In the genomic region with DNA sequence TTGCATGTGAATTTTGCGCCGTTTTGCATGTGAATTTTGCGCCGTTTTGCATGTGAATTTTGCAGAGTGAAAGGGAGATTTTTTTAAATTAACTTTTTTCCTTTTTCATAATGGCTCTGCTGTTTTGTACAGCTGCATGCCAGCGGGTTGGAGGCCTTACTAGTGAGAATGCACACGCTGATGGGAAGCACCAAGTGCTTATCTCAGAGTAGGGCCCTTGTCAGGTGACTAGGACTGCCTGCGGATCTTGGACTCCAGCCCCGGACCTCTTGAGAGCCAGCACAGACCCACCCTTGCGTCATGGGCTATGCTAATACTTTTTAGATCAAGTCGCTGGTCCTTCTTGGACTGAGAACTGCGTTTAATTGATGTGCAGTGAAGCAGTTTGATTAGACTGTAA, we compare ENCODE assay signal across 8 mouse cellular contexts. TPM values are rescaled to one million over a fixed set of nuclear protein-coding genes. Genes with fewer than 3 reads are reported as not detected.
DNase-seq lines count a peak whose midpoint lies in the region; ATAC-seq and TF ChIP-seq lines count a peak whose summit lies in the region.

No protein-coding gene starts in this region.

- H3K79me2 ChIP-seq in myocyte (ENCODE audit: control insufficient read depth, insufficient read depth), result peaks cover 6% of the 10 kb centered on the region

- H3K36me3 ChIP-seq in thymus, adult 2 months (ENCODE audit: control insufficient read depth, insufficient read depth, low read length), result no peaks in the 10 kb centered on the region
- no peaks in the 10 kb centered on the region for H3K36me3 ChIP-seq in forebrain, postnatal 0 days (ENCODE audit: insufficient read depth)
- H3K36me3 ChIP-seq in intestine, embryonic 15.5 days, result no peaks in the 10 kb centered on the region
- H3K36me3 ChIP-seq in liver, embryonic 12.5 days, result no peaks in the 10 kb centered on the region
- no peaks in the 10 kb centered on the region for H3K36me3 ChIP-seq in myocyte (ENCODE audit: control insufficient read depth, insufficient read depth)

- H3K27me3 ChIP-seq in thymus, adult 2 months (ENCODE audit: control insufficient read depth, insufficient read depth, low read length), result no peaks in the 10 kb centered on the region
- H3K27me3 ChIP-seq in forebrain, postnatal 0 days (ENCODE audit: insufficient read depth, low read length), result no peaks in the 10 kb centered on the region
- no peaks in the 10 kb centered on the region for H3K27me3 ChIP-seq in intestine, embryonic 15.5 days (replicated peaks)
- 0 out of 2 replicates have a peak, but pooled peaks cover 8% of the 10 kb centered on the region for H3K27me3 ChIP-seq in liver, embryonic 12.5 days (replicated peaks)
- H3K27me3 ChIP-seq in myocyte (ENCODE audit: control insufficient read depth, insufficient read depth, insufficient read length), result no peaks in the 10 kb centered on the region

- no peaks in the 10 kb centered on the region for H3K9me3 ChIP-seq in forebrain, postnatal 0 days (ENCODE audit: low read length)
- no peaks in the 10 kb centered on the region for H3K9me3 ChIP-seq in intestine, embryonic 15.5 days
- H3K9me3 ChIP-seq in liver, embryonic 12.5 days (replicated peaks), result no peaks in the 10 kb centered on the region

- no peak for TF ChIP-seq CTCF in thymus, adult 2 months (IDR thresholded peaks at IDR 0.05; ENCODE audit: borderline replicate concordance, control insufficient read depth, extremely low read depth, insufficient read depth, low read length, poor library complexity)
- no peak for TF ChIP-seq CTCF in forebrain, postnatal 0 days (IDR thresholded peaks at IDR 0.05; ENCODE audit: low read depth)

- H3K9ac ChIP-seq in forebrain, postnatal 0 days, result peak overlapping the region; percentile 74
- peak overlapping the region; percentile 75 for H3K9ac ChIP-seq in intestine, embryonic 15.5 days
- peak overlapping the region; percentile 76 for H3K9ac ChIP-seq in liver, embryonic 12.5 days

- H3K4me3 ChIP-seq in thymus, adult 2 months (ENCODE audit: control insufficient read depth, insufficient read depth, low read length), result peak overlapping the region; percentile 84
- peak overlapping the region; percentile 82 for H3K4me3 ChIP-seq in forebrain, postnatal 0 days (ENCODE audit: low read depth, low read length)
- H3K4me3 ChIP-seq in intestine, embryonic 15.5 days (replicated peaks), result peak overlapping the region; percentile 87
- peak overlapping the region; percentile 73 for H3K4me3 ChIP-seq in liver, embryonic 12.5 days
- H3K4me3 ChIP-seq in myocyte, result peak overlapping the region; percentile 33

- DNase-seq in thymus, adult 2 months, result no peak
- DNase-seq in thymus, postnatal 14 days, result no peak
- DNase-seq in c-Kit-positive CD71-positive TER-119-positive erythroid progenitor cells, embryonic 14.5 days (ENCODE audit: low spot score), result peak; percentile 55
- peak; percentile 33 for DNase-seq in forebrain, postnatal 0 days
- no peak for DNase-seq in B cell, adult 2 months

- no peak for TF ChIP-seq POLR2A in thymus, adult 2 months (IDR thresholded peaks at IDR 0.05; ENCODE audit: control insufficient read depth, extremely low read depth, insufficient read depth, low read length, poor library complexity)
- no peak for TF ChIP-seq POLR2A in myocyte (IDR thresholded peaks at IDR 0.05; ENCODE audit: insufficient read length, low read depth)

- H3K27ac ChIP-seq in thymus, adult 2 months (ENCODE audit: control insufficient read depth, insufficient read depth, low read length), result no peak overlapping the region
- peak overlapping the region; percentile 92 for H3K27ac ChIP-seq in forebrain, postnatal 0 days (ENCODE audit: low read depth, low read length)
- peak overlapping the region; percentile 78 for H3K27ac ChIP-seq in intestine, embryonic 15.5 days
- H3K27ac ChIP-seq in liver, embryonic 12.5 days, result peak overlapping the region; percentile 76

- WGBS in thymus, adult 2 months, result 2% methylated on average over 11 of the region's 11 CpGs
- WGBS in forebrain, postnatal 0 days, result 2% methylated on average over 11 of the region's 11 CpGs
- WGBS in intestine, embryonic 15.5 days, result 2% methylated on average over 11 of the region's 11 CpGs
- whole genome bisulfite sequencing in liver, embryonic 12.5 days (ENCODE audit: insufficient replicate concordance), result 2% methylated on average over 11 of the region's 11 CpGs

- peak overlapping the region; percentile 73 for H3K4me2 ChIP-seq in forebrain, postnatal 0 days (ENCODE audit: low read depth)
- peak overlapping the region; percentile 92 for H3K4me2 ChIP-seq in intestine, embryonic 15.5 days (replicated peaks)
- H3K4me2 ChIP-seq in liver, embryonic 12.5 days, result peak overlapping the region; percentile 97
- peak overlapping the region; percentile 96 for H3K4me2 ChIP-seq in myocyte (ENCODE audit: low read depth)

- H3ac ChIP-seq in myocyte (ENCODE audit: control insufficient read depth, insufficient read length), result peak overlapping the region; percentile 40

- H3K4me1 ChIP-seq in thymus, adult 2 months (replicated peaks; ENCODE audit: control insufficient read depth, insufficient read depth, low read length), result peaks cover 12% of the 10 kb centered on the region
- H3K4me1 ChIP-seq in forebrain, postnatal 0 days (ENCODE audit: insufficient read depth), result 0 out of 2 replicates have a peak, but pooled peaks cover 7% of the 10 kb centered on the region
- H3K4me1 ChIP-seq in intestine, embryonic 15.5 days (replicated peaks), result peaks cover 17% of the 10 kb centered on the region
- H3K4me1 ChIP-seq in liver, embryonic 12.5 days, result peaks cover 53% of the 10 kb centered on the region

- 0 out of 2 replicates have a peak, but pooled peaks have one; percentile 17 for ATAC-seq in forebrain, postnatal 0 days
- peak; percentile 85 for ATAC-seq in intestine, embryonic 15.5 days
- ATAC-seq in liver, embryonic 12.5 days, result peak; percentile 82

TF ChIP-seq in myocyte, 11 proteins besides CTCF, POLR2A, EP300 and RAD21:
- TF ChIP-seq MAX (IDR thresholded peaks at IDR 0.05; ENCODE audit: low read depth) (no peak), E2F4 (IDR thresholded peaks at IDR 0.05; ENCODE audit: insufficient read depth) (no peak), CEBPB (IDR thresholded peaks at IDR 0.05; ENCODE audit: insufficient read depth, poor library complexity, severe bottlenecking) (no peak), SRF (IDR thresholded peaks at IDR 0.05; ENCODE audit: control insufficient read depth, insufficient read length, low read depth) (no peak), USF1 (IDR thresholded peaks at IDR 0.05; ENCODE audit: low read depth) (no peak), MYOD1 (IDR thresholded peaks at IDR 0.05; ENCODE audit: control insufficient read depth in 1 of 3, insufficient read length in 2 of 3, low read depth in 2 of 3) (no peak), TCF3 (IDR thresholded peaks at IDR 0.05; ENCODE audit: insufficient read length, low read depth) (no peak), REST (IDR thresholded peaks at IDR 0.05; ENCODE audit: insufficient read depth, insufficient read length) (no peak), TCF12 (IDR thresholded peaks at IDR 0.05; ENCODE audit: insufficient read depth, poor library complexity, severe bottlenecking) (no peak), MYOG (IDR thresholded peaks at IDR 0.05; ENCODE audit: control insufficient read depth in 1 of 3, insufficient read depth in 1 of 3, insufficient read length in 2 of 3, low read depth in 2 of 3) (no peak), POLR2AphosphoS2 (IDR thresholded peaks at IDR 0.05; ENCODE audit: insufficient read length, low read depth) (no peak)
TF ChIP-seq in myocyte: peak in this region for 0.

RNA-seq across cellular contexts. Expression of a gene that starts 1.1 kb away (rescaled TPM):
- polyA plus RNA-seq in thymus, adult 2 months (2012; rRNA removed), result 14.3 and 16.0 TPM in 2 replicates
- total RNA-seq in forebrain, postnatal 0 days (2014; rRNA removed), result 44.0 and 51.9 TPM in 2 replicates
- 16.7 and 21.3 TPM in 2 replicates for polyA plus RNA-seq in forebrain, postnatal 0 days (2015; fragmentation: Nextera tagmentation; extraction: Ambion mirVana)
- polyA plus RNA-seq in intestine, embryonic 15.5 days (2015; fragmentation: Nextera tagmentation; extraction: Ambion mirVana), result 15.9 and 16.3 TPM in 2 replicates
- polyA plus RNA-seq in liver, embryonic 12.5 days (2016; fragmentation: Nextera tagmentation; extraction: Ambion mirVana), result 7.3 and 8.2 TPM in 2 replicates
- polyA plus RNA-seq in myocyte (2012; fragmentation: generic; extraction: Trizol), result 4.6 TPM

RNA-seq across cellular contexts. Expression of a gene that starts 1.1 kb away (rescaled TPM):
- polyA plus RNA-seq in thymus, adult 2 months (2012; rRNA removed), result 19.3 and 24.9 TPM in 2 replicates
- 0.62 and 0.85 TPM in 2 replicates for total RNA-seq in forebrain, postnatal 0 days (2014; rRNA removed)
- polyA plus RNA-seq in forebrain, postnatal 0 days (2015; fragmentation: Nextera tagmentation; extraction: Ambion mirVana), result 0.58 and 0.92 TPM in 2 replicates
- polyA plus RNA-seq in intestine, embryonic 15.5 days (2015; fragmentation: Nextera tagmentation; extraction: Ambion mirVana), result 3.8 and 4.1 TPM in 2 replicates
- 0.64 and 0.86 TPM in 2 replicates for polyA plus RNA-seq in liver, embryonic 12.5 days (2016; fragmentation: Nextera tagmentation; extraction: Ambion mirVana)
- polyA plus RNA-seq in myocyte (2012; fragmentation: generic; extraction: Trizol), result 1.7 TPM

Comparison
In these comparisons a context has a peak if more than half of its experiments do, and no peak if none do; other contexts are left out.
1. DNase-seq: peak in c-Kit-positive CD71-positive TER-119-positive erythroid progenitor cells, embryonic 14.5 days (single experiment) and forebrain, postnatal 0 days (single experiment); none in thymus, adult 2 months (single experiment), thymus, postnatal 14 days (single experiment) and B cell, adult 2 months (0 of 2).
2. H3K4me3 ChIP-seq: peak in every context shown above with its lines; median percentile 87 in intestine, embryonic 15.5 days; 84 in thymus, adult 2 months; 82 in forebrain, postnatal 0 days; 73 in liver, embryonic 12.5 days; 33 in myocyte.
3. ATAC-seq: peak in every context shown above with its lines; median percentile 85 in intestine, embryonic 15.5 days; 82 in liver, embryonic 12.5 days; 17 in forebrain, postnatal 0 days.
4. Peak in every context shown above with its lines, with median percentiles within 50 percentile points of each other: H3K4me2 ChIP-seq and H3K9ac ChIP-seq.